Mouse (Mus musculus): ENCODE measurements around the gene Perp. TPM values are rescaled to one million over a fixed set of nuclear protein-coding genes. Genes with fewer than 3 reads are reported as not detected.

Gene Perp
- polyA plus RNA-seq (2015; fragmentation: Nextera tagmentation; extraction: Ambion mirVana) = 5.7 and 14.7 TPM in 2 replicates

DNA sequence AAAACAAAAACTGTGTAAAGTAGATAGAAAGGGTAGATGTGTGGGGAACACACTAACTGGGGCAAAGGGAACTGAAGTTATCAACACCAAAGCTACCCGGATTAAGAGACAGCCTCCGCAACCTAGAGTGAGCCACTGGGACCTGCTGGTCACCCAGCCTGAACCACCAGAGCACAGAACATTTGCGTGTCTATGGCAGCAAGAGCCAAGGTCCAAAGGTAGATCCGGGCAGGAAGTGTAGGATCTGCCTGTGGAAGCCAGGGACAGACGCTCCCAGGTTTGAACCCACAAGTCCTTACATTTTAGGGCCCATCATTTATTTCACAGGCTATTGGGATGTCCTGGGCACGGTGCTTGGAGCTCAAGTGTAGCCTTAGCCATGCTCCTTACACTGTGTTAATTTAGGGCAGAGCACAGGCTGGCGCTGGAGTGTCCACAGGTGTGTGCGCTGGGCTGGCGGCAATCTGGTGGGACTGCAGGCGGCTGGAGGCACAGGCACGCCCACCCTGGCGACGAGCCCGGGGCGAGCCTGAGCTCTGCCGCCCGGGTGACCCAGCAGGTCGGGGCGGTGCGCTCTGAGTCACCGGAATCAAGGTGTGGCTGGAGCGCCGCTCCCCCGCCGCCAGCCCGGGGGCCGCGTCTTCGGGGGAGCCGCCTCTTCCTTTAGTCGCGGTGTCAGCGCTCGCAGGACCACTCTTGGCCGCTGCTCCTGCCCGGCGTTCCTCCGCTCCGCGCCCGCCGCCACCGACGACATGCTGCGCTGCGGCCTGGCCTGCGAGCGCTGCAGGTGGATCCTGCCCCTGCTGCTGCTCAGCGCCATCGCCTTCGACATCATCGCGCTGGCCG lies at the start of gene Perp:
Gene Perp (plus strand): TSS at position 580 of the 846 bp plus-strand sequence.

Other genes with a start within 250 kb of the Perp start
- gene Arfgef3, start 101.1 kb upstream of the Perp start, polyA plus RNA-seq (2015; fragmentation: Nextera tagmentation; extraction: Ambion mirVana) = 1.5 and 2.2 TPM in 2 replicates
- 0.07 TPM in 1 of 2 replicates, not detected in the other for gene Gm4922, start 58.2 kb upstream of the Perp start, polyA plus RNA-seq (2015; fragmentation: Nextera tagmentation; extraction: Ambion mirVana)
- 1.1 and 1.9 TPM in 2 replicates for gene Tnfaip3, start 170.6 kb downstream of the Perp start, polyA plus RNA-seq (2015; fragmentation: Nextera tagmentation; extraction: Ambion mirVana)

Data from adrenal gland, postnatal 0 days (tissue).